Mouse (Mus musculus) forebrain, postnatal 0 days (tissue): ENCODE measurements around the gene Dirc2. TPM values are rescaled to one million over a fixed set of nuclear protein-coding genes. Genes with fewer than 3 reads are reported as not detected.

ENCODE experiments used
- ATAC-seq: fragments of 200-750 bp; cut with Nextera tagmentation; 2 replicates; pipeline ENCODE4 v1.8.0; 2017; ENCODE audit warnings: mild to moderate bottlenecking, moderate library complexity
- DNase-seq: peaks from one replicate; pipeline ENCODE4 v3.0.0-alpha.2; 2015
- H3K27ac ChIP-seq: fragments of 300-500 bp; sonication (generic); 2 replicates; pipeline ENCODE4 v1.5.1; 2014; ENCODE audit warnings: low read depth, mild to moderate bottlenecking, antibody characterized with exemption, low read length, moderate library complexity, mixed read lengths
- H3K27me3 ChIP-seq: fragments of 300-500 bp; sonication (generic); 2 replicates; pipeline ENCODE4 v1.6.1; 2014; ENCODE audit warnings: mild to moderate bottlenecking, low read length, mixed read lengths; ENCODE audit not compliant: insufficient read depth
- H3K36me3 ChIP-seq: fragments of 300-500 bp; sonication (generic); 2 replicates; pipeline ENCODE4 v1.6.1; 2014; ENCODE audit warnings: mild to moderate bottlenecking, moderate library complexity; ENCODE audit not compliant: insufficient read depth
- H3K4me1 ChIP-seq: fragments of 300-500 bp; sonication (generic); 2 replicates; pipeline ENCODE4 v1.6.1; 2014; ENCODE audit warnings: antibody characterized with exemption; ENCODE audit not compliant: insufficient read depth
- H3K4me2 ChIP-seq: fragments of 300-500 bp; sonication (generic); 2 replicates; pipeline ENCODE4 v1.6.1; 2014; ENCODE audit warnings: low read depth, mild to moderate bottlenecking, moderate library complexity
- H3K4me3 ChIP-seq: fragments of 300-500 bp; sonication (generic); 2 replicates; pipeline ENCODE4 v1.5.1; 2014; ENCODE audit warnings: low read depth, low read length, mixed read lengths
- H3K9ac ChIP-seq: fragments of 300-500 bp; sonication (generic); 2 replicates; pipeline ENCODE4 v1.6.1; 2014; ENCODE audit warnings: mild to moderate bottlenecking
- H3K9me3 ChIP-seq: fragments of 300-500 bp; sonication (generic); 2 replicates; pipeline ENCODE4 v1.6.1; 2016; ENCODE audit warnings: low read length
- CTCF ChIP-seq: sonication (generic); IDR thresholded peaks from 2 replicates; pipeline ENCODE4 v1.5.1; 2016; ENCODE audit warnings: antibody characterized with exemption, control low read depth, low read depth
- WGBS: fragments of 180-500 bp; shearing (Covaris S2); extraction: QIAGEN DNeasy Blood & Tissue Kit; methylation state at CpG from one replicate; pipeline ENCODE4 v1.1.7; 2014; 5-methylcytosine and 5-hydroxymethylcytosine counted together
- polyA plus RNA-seq: library from polyadenylated mRNA; unstranded; fragments of >200 nt; fragmentation: Nextera tagmentation; extraction: Ambion mirVana; gene quantifications from 2 replicates; pipeline ENCODE4 v1.2.1, GENCODE M21; 2015
- total RNA-seq: library from RNA; depleted of rRNA; stranded (reverse); fragments of >200 nt; gene quantifications from 2 replicates; pipeline ENCODE4 v1.2.3, GENCODE M21; 2014; rRNA removed

The Dirc2 gene
- total RNA-seq (80.9 and 90.9 TPM in 2 replicates), polyA plus RNA-seq (41.6 and 50.1 TPM in 2 replicates)

- Histone ChIP-seq H3K36me3 (no peaks in the 10 kb centered on the region), H3K27ac (peak within 1 kb of the TSS; percentile 78), H3K9me3 (no peaks in the 10 kb centered on the region), H3K4me2 (peak within 1 kb of the TSS; percentile 62), H3K4me3 (peak within 1 kb of the TSS; percentile 60), H3K4me1 (peaks cover 19% of the 10 kb centered on the region), H3K9ac (peak within 1 kb of the TSS; percentile 90), H3K27me3 (no peaks in the 10 kb centered on the region)
- TF ChIP-seq CTCF: no peak
- ATAC-seq (peak; percentile 83), DNase-seq (peak; percentile 80)
- 2% methylated on average over 78 of the region's 78 CpGs for WGBS
These were observed at the start of gene Dirc2 for GRCm38 (mm10) chr16:35768785-35769642. TSS of gene Dirc2 (minus strand) at chr16:35769356.

GRCm38 (mm10) chr16:35817255-35818089 is 48.3 kb upstream of the Dirc2 start:
- peaks cover 7% of the 10 kb centered on the region; the same call in 1 of the 2 replicates for H3K36me3 ChIP-seq
- H3K4me3 ChIP-seq: no peak overlapping the region
- H3K27me3 ChIP-seq: no peaks in the 10 kb centered on the region
- no peaks in the 10 kb centered on the region for H3K9me3 ChIP-seq
- H3K27ac ChIP-seq: no peak overlapping the region
- DNase-seq (peak; percentile 87), ATAC-seq (peak; percentile 86)
- no peak overlapping the region for H3K9ac ChIP-seq
- peak; percentile 100 for TF ChIP-seq CTCF
- no peak overlapping the region for H3K4me2 ChIP-seq
- WGBS: 27% methylated on average over 13 of the region's 13 CpGs
- H3K4me1 ChIP-seq: no peaks in the 10 kb centered on the region

DNA sequence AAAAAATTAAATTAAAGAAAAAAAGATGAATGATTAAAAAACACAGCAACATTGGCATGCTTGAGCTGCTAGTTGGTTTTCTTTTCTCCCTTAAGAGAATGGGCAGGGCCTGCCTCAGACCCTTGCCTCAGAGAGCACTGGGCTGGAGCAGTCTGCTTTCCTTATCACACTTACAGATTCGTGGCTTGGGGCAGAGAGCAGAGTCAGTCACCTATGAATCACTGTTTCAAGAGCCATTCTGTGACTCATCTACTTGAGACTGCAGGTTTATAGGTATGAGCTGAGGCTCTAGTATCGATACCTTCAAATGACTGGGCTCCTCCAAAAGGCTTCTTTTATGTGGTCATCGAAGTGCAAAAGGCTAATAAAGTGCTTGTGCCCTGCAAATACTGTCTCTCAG is 44.0 kb upstream of the Dirc2 start:
- TF ChIP-seq CTCF: no peak
- no peak overlapping the region for H3K9ac ChIP-seq
- H3K4me2 ChIP-seq: no peak overlapping the region
- no peaks in the 10 kb centered on the region for H3K27me3 ChIP-seq
- H3K36me3 ChIP-seq: peaks cover 7% of the 10 kb centered on the region; the same call in 1 of the 2 replicates
- no peak overlapping the region for H3K27ac ChIP-seq
- H3K4me1 ChIP-seq: no peaks in the 10 kb centered on the region
- H3K9me3 ChIP-seq: no peaks in the 10 kb centered on the region
- DNase-seq (no peak), ATAC-seq (no peak)
- 87% methylated on average over 3 of the region's 3 CpGs for WGBS
- H3K4me3 ChIP-seq: no peak overlapping the region

GRCm38 (mm10) chr16:35808838-35809237 is 39.7 kb upstream of the Dirc2 start:
- no peak for ATAC-seq
- WGBS: 97% methylated on average over 2 of the region's 2 CpGs
- Histone ChIP-seq H3K4me3 (no peak overlapping the region), H3K36me3 (no peaks in the 10 kb centered on the region), H3K27ac (no peak overlapping the region), H3K9ac (no peak overlapping the region), H3K27me3 (no peaks in the 10 kb centered on the region), H3K9me3 (no peaks in the 10 kb centered on the region), H3K4me2 (no peak overlapping the region), H3K4me1 (no peaks in the 10 kb centered on the region)
- no peak for TF ChIP-seq CTCF
- DNase-seq: no peak

DNA sequence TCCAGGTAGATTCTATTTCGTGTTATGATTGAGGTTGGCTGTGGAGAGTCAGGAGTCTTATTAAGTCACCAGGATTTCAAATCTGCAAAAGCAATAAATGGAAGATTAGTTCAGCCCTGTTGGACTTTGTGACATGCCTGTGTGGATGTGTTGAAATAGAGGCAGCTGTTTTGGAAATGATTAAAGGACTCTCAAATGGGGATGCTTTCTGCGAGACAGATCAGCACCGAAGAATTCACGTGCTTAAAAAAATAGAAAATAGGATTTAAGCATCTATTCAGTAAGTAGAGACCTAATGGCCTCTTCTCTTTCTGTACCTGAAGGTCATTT is 38.5 kb upstream of the Dirc2 start:
- Histone ChIP-seq H3K4me3 (no peak overlapping the region), H3K9me3 (no peaks in the 10 kb centered on the region), H3K36me3 (no peaks in the 10 kb centered on the region), H3K9ac (no peak overlapping the region), H3K4me1 (no peaks in the 10 kb centered on the region), H3K27me3 (no peaks in the 10 kb centered on the region), H3K27ac (no peak overlapping the region), H3K4me2 (no peak overlapping the region)
- ATAC-seq (no peak), DNase-seq (no peak)
- no peak for TF ChIP-seq CTCF
- WGBS: 82% methylated on average over 4 of the region's 4 CpGs

- H3K27ac ChIP-seq: no peak overlapping the region
- no peak overlapping the region for H3K4me2 ChIP-seq
- no peaks in the 10 kb centered on the region for H3K9me3 ChIP-seq
- H3K36me3 ChIP-seq: no peaks in the 10 kb centered on the region
- ATAC-seq: no peak
- H3K9ac ChIP-seq: no peak overlapping the region
- no peak overlapping the region for H3K4me3 ChIP-seq
- 78% methylated on average over 6 of the region's 6 CpGs for WGBS
- H3K4me1 ChIP-seq: no peaks in the 10 kb centered on the region
- H3K27me3 ChIP-seq: no peaks in the 10 kb centered on the region
- no peak for DNase-seq
- TF ChIP-seq CTCF: no peak
These were observed 38.0 kb upstream of the Dirc2 start for GRCm38 (mm10) chr16:35806973-35807662.
